Mouse (Mus musculus): ENCODE results near the gene Tceal5. TPM values are rescaled to one million over a fixed set of nuclear protein-coding genes. Genes with fewer than 3 reads are reported as not detected.
"Not testable (repeated sequence)": the region's sequence is repeated elsewhere in the genome, so short reads cannot be mapped to it uniquely, and the experiment has no call there.

The Tceal5 gene
- polyA plus RNA-seq, 1 experiment from 2014 or later, result 2.8 TPM

- Histone ChIP-seq H3K27ac (ENCODE audit: low read length) (no peak overlapping the region), H3K36me3 (ENCODE audit: insufficient read depth, low read length) (no peaks in the 10 kb centered on the region), H3K27me3 (ENCODE audit: insufficient read depth, low read length) (peaks cover 7% of the 10 kb centered on the region; the same call in 1 of the 2 replicates), H3K4me3 (ENCODE audit: low read length) (no peak overlapping the region), H3K4me1 (ENCODE audit: insufficient read depth, low read length) (no peaks in the 10 kb centered on the region), H3K9ac (replicated peaks; ENCODE audit: low read length) (no peak overlapping the region), H3K4me2 (replicated peaks; ENCODE audit: low read depth, low read length) (no peak overlapping the region), H3K9me3 (ENCODE audit: low read length) (no peaks in the 10 kb centered on the region)
- WGBS, result 67% methylated on average over 6 of the region's 6 CpGs
- no peak for ATAC-seq (ENCODE audit: low FRiP score, low TSS enrichment)
Measured at GRCm38 (mm10) chrX:136223714-136224113, 20.0 kb upstream of the Tceal5 start.

DNA sequence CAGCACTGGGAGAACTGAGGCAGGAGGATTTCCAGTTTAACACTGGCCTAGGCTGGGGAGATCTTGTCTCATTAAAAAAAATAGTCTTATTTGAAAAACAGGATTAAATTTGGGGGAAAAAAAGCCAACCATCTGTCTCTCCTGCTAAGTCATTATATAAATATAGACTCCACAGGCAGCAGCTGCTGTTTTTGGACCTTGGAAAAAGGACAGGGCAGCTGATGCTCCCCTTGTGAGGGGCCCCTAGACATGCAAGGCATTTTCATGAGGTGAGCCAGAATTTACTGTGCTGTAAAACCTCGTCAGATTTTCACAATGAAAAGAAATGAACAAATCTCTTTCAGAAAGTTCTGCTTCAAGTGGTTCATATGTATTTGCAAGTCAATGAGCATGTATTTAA is 12.6 kb upstream of the Tceal5 start:
- H3K27ac ChIP-seq (ENCODE audit: low read length), result no peak overlapping the region
- peaks cover 7% of the 10 kb centered on the region; the same call in 1 of the 2 replicates for H3K27me3 ChIP-seq (ENCODE audit: insufficient read depth, low read length)
- no peak overlapping the region for H3K4me2 ChIP-seq (replicated peaks; ENCODE audit: low read depth, low read length)
- H3K9me3 ChIP-seq (ENCODE audit: low read length), result no peaks in the 10 kb centered on the region
- ATAC-seq (ENCODE audit: low FRiP score, low TSS enrichment), result no peak
- no peak overlapping the region for H3K9ac ChIP-seq (replicated peaks; ENCODE audit: low read length)
- no peaks in the 10 kb centered on the region for H3K36me3 ChIP-seq (ENCODE audit: insufficient read depth, low read length)
- 52% methylated on average over 1 of the region's 1 CpGs for WGBS
- no peak overlapping the region for H3K4me3 ChIP-seq (ENCODE audit: low read length)
- H3K4me1 ChIP-seq (ENCODE audit: insufficient read depth, low read length), result no peaks in the 10 kb centered on the region

- H3K9me3 ChIP-seq (ENCODE audit: low read length); H3K27me3 ChIP-seq (ENCODE audit: insufficient read depth, low read length); H3K9ac ChIP-seq (replicated peaks; ENCODE audit: low read length); H3K4me1 ChIP-seq (ENCODE audit: insufficient read depth, low read length); H3K36me3 ChIP-seq (ENCODE audit: insufficient read depth, low read length); H3K27ac ChIP-seq (ENCODE audit: low read length): not testable (repeated sequence)
- peak within 1 kb of the TSS; percentile 44 for H3K4me2 ChIP-seq (replicated peaks; ENCODE audit: low read depth, low read length)
- H3K4me3 ChIP-seq (ENCODE audit: low read length), result peak within 1 kb of the TSS; percentile 40
- peak; percentile 93 for ATAC-seq (ENCODE audit: low FRiP score, low TSS enrichment)
- WGBS, result 42% methylated on average over 9 of the region's 67 CpGs
Measured at GRCm38 (mm10) chrX:136214729-136215677, 11.3 kb upstream of the Tceal5 start, which contains the start of the genes Tceal7 and Bex1. Gene Tceal7, plus strand, starts transcription at chrX:136214779. Gene Bex1, minus strand, starts transcription at chrX:136215513.

- H3K4me3 ChIP-seq (ENCODE audit: low read length), result no peak overlapping the region
- H3K36me3 ChIP-seq (ENCODE audit: insufficient read depth, low read length), result no peaks in the 10 kb centered on the region
- H3K27ac ChIP-seq (ENCODE audit: low read length), result no peak overlapping the region
- H3K4me1 ChIP-seq (ENCODE audit: insufficient read depth, low read length), result no peaks in the 10 kb centered on the region
- H3K9me3 ChIP-seq (ENCODE audit: low read length), result no peaks in the 10 kb centered on the region
- 69% methylated on average over 2 of the region's 2 CpGs for WGBS
- no peak overlapping the region for H3K9ac ChIP-seq (replicated peaks; ENCODE audit: low read length)
- no peak for ATAC-seq (ENCODE audit: low FRiP score, low TSS enrichment)
- H3K27me3 ChIP-seq (ENCODE audit: insufficient read depth, low read length), result 0 out of 2 replicates have a peak, but pooled peaks cover 4% of the 10 kb centered on the region
- H3K4me2 ChIP-seq (replicated peaks; ENCODE audit: low read depth, low read length), result no peak overlapping the region
Measured at GRCm38 (mm10) chrX:136213396-136213795, 9.7 kb upstream of the Tceal5 start.

DNA sequence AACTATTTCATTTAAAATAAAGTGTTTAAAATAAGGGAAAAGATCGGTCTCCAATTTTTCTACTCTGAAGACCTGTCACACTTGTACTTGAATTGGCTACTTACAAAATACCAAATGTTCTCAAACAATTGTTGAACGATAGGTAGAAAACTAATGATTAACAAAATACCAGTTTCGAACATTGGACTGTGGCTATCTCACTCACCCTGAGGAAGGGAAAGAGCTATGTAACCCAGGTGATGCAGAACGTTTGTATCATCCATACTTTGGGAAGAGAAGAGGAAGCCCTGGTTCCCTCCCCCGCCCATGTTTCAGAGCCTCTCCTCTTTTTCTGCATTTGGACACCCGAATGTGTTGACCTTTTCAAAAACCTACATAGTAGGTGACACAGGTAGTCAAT is 730 bp upstream of the Tceal5 start:
- Histone ChIP-seq H3K4me2 (replicated peaks; ENCODE audit: low read depth, low read length) (no peak overlapping the region), H3K9ac (replicated peaks; ENCODE audit: low read length) (no peak overlapping the region), H3K27me3 (ENCODE audit: insufficient read depth, low read length) (peaks cover 9% of the 10 kb centered on the region), H3K9me3 (ENCODE audit: low read length) (no peaks in the 10 kb centered on the region), H3K36me3 (ENCODE audit: insufficient read depth, low read length) (no peaks in the 10 kb centered on the region), H3K27ac (ENCODE audit: low read length) (no peak overlapping the region), H3K4me1 (ENCODE audit: insufficient read depth, low read length) (no peaks in the 10 kb centered on the region), H3K4me3 (ENCODE audit: low read length) (no peak overlapping the region)
- 78% methylated on average over 6 of the region's 6 CpGs for WGBS
- ATAC-seq (ENCODE audit: low FRiP score, low TSS enrichment), result no peak

DNA sequence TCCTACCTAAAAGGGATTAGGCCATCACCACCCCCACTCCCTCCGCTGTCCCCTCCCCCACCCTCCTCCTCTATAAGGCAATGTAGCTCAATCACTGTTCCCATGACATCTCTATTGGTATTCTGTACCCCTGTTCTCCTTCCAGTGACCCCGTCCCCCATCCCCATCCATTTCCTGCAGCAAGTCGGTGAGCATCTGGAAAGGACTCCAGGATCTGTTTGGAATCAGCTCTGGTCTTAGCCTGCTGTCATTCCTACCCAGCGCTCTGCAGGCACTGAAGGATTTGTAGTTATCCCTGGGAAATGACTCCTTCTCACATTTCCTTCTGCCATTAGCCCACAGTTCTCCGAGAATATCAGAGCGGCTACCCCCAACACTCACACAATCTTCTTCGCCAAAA is 419 bp downstream of the Tceal5 start:
- H3K9ac ChIP-seq (replicated peaks; ENCODE audit: low read length), result 0 out of 2 replicates have a peak overlapping the region, but pooled peaks have one; percentile 38
- WGBS, result 35% methylated on average over 7 of the region's 7 CpGs

GRCm38 (mm10) chrX:136196873-136197272 is 6.8 kb downstream of the Tceal5 start:
- no peaks in the 10 kb centered on the region for H3K4me1 ChIP-seq (ENCODE audit: insufficient read depth, low read length)
- 0 out of 2 replicates have a peak, but pooled peaks cover 2% of the 10 kb centered on the region for H3K9me3 ChIP-seq (ENCODE audit: low read length)
- ATAC-seq (ENCODE audit: low FRiP score, low TSS enrichment), result no peak
- H3K4me2 ChIP-seq (replicated peaks; ENCODE audit: low read depth, low read length), result no peak overlapping the region
- 50% methylated on average over 1 of the region's 1 CpGs for WGBS
- no peak overlapping the region for H3K9ac ChIP-seq (replicated peaks; ENCODE audit: low read length)
- no peaks in the 10 kb centered on the region for H3K36me3 ChIP-seq (ENCODE audit: insufficient read depth, low read length)
- H3K27ac ChIP-seq (ENCODE audit: low read length), result no peak overlapping the region
- no peak overlapping the region for H3K4me3 ChIP-seq (ENCODE audit: low read length)
- H3K27me3 ChIP-seq (ENCODE audit: insufficient read depth, low read length), result peaks cover 7% of the 10 kb centered on the region; the same call in 1 of the 2 replicates

More for the DNA sequence above, 419 bp downstream of the Tceal5 start:
- H3K9me3 ChIP-seq (ENCODE audit: low read length), result no peaks in the 10 kb centered on the region
- no peaks in the 10 kb centered on the region for H3K36me3 ChIP-seq (ENCODE audit: insufficient read depth, low read length)
- H3K27me3 ChIP-seq (ENCODE audit: insufficient read depth, low read length), result peaks cover 9% of the 10 kb centered on the region
- H3K4me1 ChIP-seq (ENCODE audit: insufficient read depth, low read length), result no peaks in the 10 kb centered on the region
- H3K27ac ChIP-seq (ENCODE audit: low read length), result no peak overlapping the region
- no peak for ATAC-seq (ENCODE audit: low FRiP score, low TSS enrichment)
- H3K4me3 ChIP-seq (ENCODE audit: low read length), result peak overlapping the region; percentile 42
- H3K4me2 ChIP-seq (replicated peaks; ENCODE audit: low read depth, low read length), result peak overlapping the region; percentile 56

DNA sequence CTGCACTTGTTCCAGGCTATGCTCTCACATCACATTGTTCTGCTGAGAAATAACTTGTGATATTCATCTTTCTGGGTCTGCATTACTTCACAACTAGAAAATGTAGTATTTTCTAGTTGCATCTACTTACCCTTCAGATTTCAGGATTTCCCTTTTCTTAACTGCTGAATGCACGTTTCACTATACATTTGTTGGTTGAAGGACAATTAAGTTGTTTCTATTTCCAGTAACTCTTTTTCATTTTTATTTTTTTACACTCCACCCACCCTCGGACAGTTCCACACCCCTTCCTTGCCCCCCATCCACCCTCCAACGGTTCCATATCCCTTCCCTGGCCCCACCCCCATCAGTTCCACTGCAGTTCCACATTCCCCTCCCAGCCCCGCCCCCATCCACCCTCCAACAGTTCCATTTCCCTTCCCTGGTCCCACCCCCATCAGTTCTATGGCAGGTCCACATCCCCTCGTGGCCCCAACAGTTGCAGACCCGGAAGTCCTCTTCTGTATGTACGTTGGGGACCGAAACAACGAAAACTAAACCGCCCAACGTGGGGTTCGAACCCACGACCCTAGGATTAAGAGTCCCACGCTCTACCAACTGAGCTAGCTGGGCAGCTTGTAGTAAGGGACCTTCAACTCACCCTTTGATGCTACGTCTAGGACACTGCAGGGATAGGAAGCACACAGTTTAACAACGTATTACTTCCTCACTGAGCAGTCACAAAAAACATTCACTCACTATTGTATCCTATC is 8.3 kb downstream of the Tceal5 start:
- 77% methylated on average over 16 of the region's 16 CpGs for WGBS
- H3K4me3 ChIP-seq (ENCODE audit: low read length), result no peak overlapping the region
- no peaks in the 10 kb centered on the region for H3K4me1 ChIP-seq (ENCODE audit: insufficient read depth, low read length)
- 0 out of 2 replicates have a peak, but pooled peaks cover 2% of the 10 kb centered on the region for H3K9me3 ChIP-seq (ENCODE audit: low read length)
- peaks cover 4% of the 10 kb centered on the region; the same call in 1 of the 2 replicates for H3K27me3 ChIP-seq (ENCODE audit: insufficient read depth, low read length)
- H3K36me3 ChIP-seq (ENCODE audit: insufficient read depth, low read length), result no peaks in the 10 kb centered on the region
- no peak overlapping the region for H3K4me2 ChIP-seq (replicated peaks; ENCODE audit: low read depth, low read length)
- no peak overlapping the region for H3K27ac ChIP-seq (ENCODE audit: low read length)
- no peak for ATAC-seq (ENCODE audit: low FRiP score, low TSS enrichment)
- no peak overlapping the region for H3K9ac ChIP-seq (replicated peaks; ENCODE audit: low read length)

GRCm38 (mm10) chrX:136183107-136183506 is 20.6 kb downstream of the Tceal5 start:
- H3K27ac ChIP-seq (ENCODE audit: low read length), result no peak overlapping the region
- H3K36me3 ChIP-seq (ENCODE audit: insufficient read depth, low read length), result no peaks in the 10 kb centered on the region
- H3K4me3 ChIP-seq (ENCODE audit: low read length), result no peak overlapping the region
- H3K4me1 ChIP-seq (ENCODE audit: insufficient read depth, low read length), result no peaks in the 10 kb centered on the region
- H3K9me3 ChIP-seq (ENCODE audit: low read length), result no peaks in the 10 kb centered on the region
- no peak for ATAC-seq (ENCODE audit: low FRiP score, low TSS enrichment)
- 63% methylated on average over 1 of the region's 1 CpGs for WGBS
- peaks cover 18% of the 10 kb centered on the region; the same call in 1 of the 2 replicates for H3K27me3 ChIP-seq (ENCODE audit: insufficient read depth, low read length)
- H3K9ac ChIP-seq (replicated peaks; ENCODE audit: low read length), result no peak overlapping the region
- no peak overlapping the region for H3K4me2 ChIP-seq (replicated peaks; ENCODE audit: low read depth, low read length)
